Mouse (Mus musculus): Measurements from ENCODE around the gene Plek. TPM values are rescaled to one million over a fixed set of nuclear protein-coding genes. Genes with fewer than 3 reads are reported as not detected.

Gene Plek
- total and polyA plus RNA-seq, 3 experiments = 166 to 354 (median 223) TPM

DNA sequence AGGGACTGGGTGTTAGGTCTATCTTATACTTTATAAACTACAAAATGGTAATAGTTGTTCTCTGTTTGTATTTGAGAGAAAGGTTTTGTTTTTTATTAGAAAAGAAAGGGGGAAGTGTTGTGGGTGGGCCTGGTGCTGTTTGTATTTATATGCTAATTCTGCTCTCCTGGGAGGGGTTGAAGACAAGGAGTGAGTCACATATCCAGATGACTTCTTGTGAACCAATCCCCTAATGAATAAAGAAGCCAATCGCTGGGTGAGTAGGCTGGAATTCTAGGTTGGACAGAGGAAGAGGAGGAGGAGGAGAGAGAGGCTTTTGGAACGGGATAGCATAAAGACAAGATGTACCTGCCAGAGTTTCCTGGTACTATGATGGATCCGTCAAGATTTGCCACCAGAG is 29.9 kb upstream of the Plek start:
- in situ Hi-C loops (cut with MboI; ENCODE audit: low pct_ligation_motif_present, low pct_unique_long_range_greater_than_20kb, low sequenced_read_pairs) = no loop called here
- no peaks in the 10 kb centered on the region for H3K9me3 ChIP-seq (replicated peaks; ENCODE audit: low read length)
- no peak for DNase-seq (ENCODE audit: extremely low read depth)
- no peaks in the 10 kb centered on the region for H3K27me3 ChIP-seq (replicated peaks)
- peaks cover 0 to 11% of the 10 kb centered on the region in 2 experiments; a peak in 2 of 4 replicates for H3K4me1 ChIP-seq (ENCODE audit: control insufficient read depth in 1 of 2, insufficient read depth in 2 of 2)
- H3K9ac ChIP-seq (ENCODE audit: insufficient read depth, low read depth) = no peak overlapping the region
- H3K4me3 ChIP-seq (replicated peaks in 1 of 3; ENCODE audit: low read depth in 2 of 3, low read length in 2 of 3, poor library complexity in 1 of 3) = no peak overlapping the region
- H3K79me2 ChIP-seq (replicated peaks; ENCODE audit: control insufficient read depth, extremely low read depth, insufficient read depth, poor library complexity, severe bottlenecking) = no peaks in the 10 kb centered on the region
- H3K27ac ChIP-seq (ENCODE audit: insufficient read depth, low read depth) = no peak overlapping the region
- dilution Hi-C loops (cut with MboI; ENCODE audit: extremely low pct_ligation_motif_present, extremely low pct_unique_long_range_greater_than_20kb, low sequenced_read_pairs) = no loop called here
- TF ChIP-seq CHD2 (IDR thresholded peaks at IDR 0.05; ENCODE audit: low read length) (no peak), RAD21 (IDR thresholded peaks at IDR 0.05; ENCODE audit: low read depth, low read length) (no peak), KAT2A (IDR thresholded peaks at IDR 0.05; ENCODE audit: insufficient replicate concordance, low read length) (no peak), CTCF (conservative IDR thresholded peaks at IDR 0.05 in 1 of 2, IDR thresholded peaks at IDR 0.05 in 1 of 2; ENCODE audit: low read depth in 2 of 2, low read length in 2 of 2) (no peak), UBTF (IDR thresholded peaks at IDR 0.05; ENCODE audit: low read depth, low read length) (no peak), ZC3H11A (IDR thresholded peaks at IDR 0.05; ENCODE audit: low read depth, low read length) (no peak), E2F4 (IDR thresholded peaks at IDR 0.05; ENCODE audit: insufficient replicate concordance, low read depth, low read length) (no peak)
- H3K36me3 ChIP-seq (replicated peaks in 1 of 2; ENCODE audit: control insufficient read depth in 1 of 2, insufficient read depth in 1 of 2, low read length in 1 of 2) = no peaks in the 10 kb centered on the region
- H3K4me2 ChIP-seq (ENCODE audit: insufficient read depth, low read depth, poor library complexity, severe bottlenecking) = no peak overlapping the region

GRCm38 (mm10) chr11:17075656-17076055 is 23.5 kb upstream of the Plek start:
- peaks cover 0 to 6% of the 10 kb centered on the region in 2 experiments; a peak in 1 of 4 replicates for H3K4me1 ChIP-seq (ENCODE audit: control insufficient read depth in 1 of 2, insufficient read depth in 2 of 2)
- no peak for DNase-seq (ENCODE audit: extremely low read depth)
- no peak overlapping the region for H3K4me2 ChIP-seq (ENCODE audit: insufficient read depth, low read depth, poor library complexity, severe bottlenecking)
- no peaks in the 10 kb centered on the region for H3K36me3 ChIP-seq (replicated peaks in 1 of 2; ENCODE audit: control insufficient read depth in 1 of 2, insufficient read depth in 1 of 2, low read length in 1 of 2)
- no peak overlapping the region for H3K4me3 ChIP-seq (replicated peaks in 1 of 3; ENCODE audit: low read depth in 2 of 3, low read length in 2 of 3, poor library complexity in 1 of 3)
- in situ Hi-C loops (cut with MboI; ENCODE audit: low pct_ligation_motif_present, low pct_unique_long_range_greater_than_20kb, low sequenced_read_pairs) = no loop called here
- H3K27me3 ChIP-seq (replicated peaks) = no peaks in the 10 kb centered on the region
- dilution Hi-C loops (cut with MboI; ENCODE audit: extremely low pct_ligation_motif_present, extremely low pct_unique_long_range_greater_than_20kb, low sequenced_read_pairs) = no loop called here
- no peaks in the 10 kb centered on the region for H3K79me2 ChIP-seq (replicated peaks; ENCODE audit: control insufficient read depth, extremely low read depth, insufficient read depth, poor library complexity, severe bottlenecking)
- TF ChIP-seq EP300 (IDR thresholded peaks at IDR 0.05; ENCODE audit: low read length) (no peak), IRF4 (IDR thresholded peaks at IDR 0.05; ENCODE audit: low read depth, low read length) (no peak), MEF2A (IDR thresholded peaks at IDR 0.05; ENCODE audit: borderline replicate concordance, low read depth, low read length) (no peak), NRF1 (IDR thresholded peaks at IDR 0.05; ENCODE audit: low read depth, low read length) (no peak), RCOR1 (conservative IDR thresholded peaks at IDR 0.05; ENCODE audit: low read depth, low read length) (no peak), POLR2A (IDR thresholded peaks at IDR 0.05; ENCODE audit: low read depth, low read length) (no peak), UBTF (IDR thresholded peaks at IDR 0.05; ENCODE audit: low read depth, low read length) (no peak), ZKSCAN1 (IDR thresholded peaks at IDR 0.05; ENCODE audit: borderline replicate concordance, low read depth, low read length) (no peak), E2F4 (IDR thresholded peaks at IDR 0.05; ENCODE audit: insufficient replicate concordance, low read depth, low read length) (no peak), USF1 (IDR thresholded peaks at IDR 0.05; ENCODE audit: low read depth, low read length) (no peak)
- H3K27ac ChIP-seq (ENCODE audit: insufficient read depth, low read depth) = no peak overlapping the region
- H3K9ac ChIP-seq (ENCODE audit: insufficient read depth, low read depth) = no peak overlapping the region
- no peaks in the 10 kb centered on the region for H3K9me3 ChIP-seq (replicated peaks; ENCODE audit: low read length)

Measured in CH12.LX (cell line).